Mouse (Mus musculus) gastrocnemius, postnatal 36 days (tissue): Measurements from ENCODE around the gene Adgrg4. TPM values are rescaled to one million over a fixed set of nuclear protein-coding genes. Genes with fewer than 3 reads are reported as not detected.

Experiments used
- DNase-seq, 2 experiments: peaks; one replicate each; pipeline ENCODE4 v3.0.0; 2022
- intact Hi-C: fragments of 180-260 bp; cut with DNase I; formaldehyde crosslinking; loops from one replicate; pipeline ENCODE4 v1.15.1; 2025
- long read RNA-seq, 2 experiments: library from polyadenylated mRNA; stranded (forward); transcript quantifications; one replicate each; pipeline ENCODE4 v2.0.0; 2021
- total RNA-seq, 2 experiments: library from RNA; stranded (reverse); gene quantifications; 2 replicates each; pipeline ENCODE4 v1.2.3; 2021

Adgrg4 gene
- total RNA-seq = not detected
- long read RNA-seq, experiment 1 = 0 reads
- long read RNA-seq, experiment 2 = 0 reads

DNA sequence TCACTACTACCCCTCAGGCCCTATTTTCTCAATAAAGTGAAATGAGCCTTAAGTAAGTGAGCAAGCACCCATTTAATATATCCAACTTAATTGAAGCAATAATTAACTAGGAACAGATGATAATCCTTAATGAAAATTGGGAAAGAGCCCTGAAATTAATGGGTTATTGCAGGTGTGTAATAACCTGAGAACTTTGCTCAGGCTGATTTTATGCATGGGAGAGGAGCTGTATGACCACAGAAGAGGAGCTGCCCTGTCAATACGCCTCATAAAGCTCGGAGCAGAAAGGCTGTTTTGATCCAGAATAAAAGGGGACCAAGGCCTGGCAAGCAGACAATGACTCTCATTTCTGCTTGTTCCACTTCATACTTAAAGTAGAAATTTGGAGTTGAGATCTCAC, at the start of gene Adgrg4:
Adgrg4 (plus strand) TSS at position 301 of the 400 bp plus-strand sequence.
- intact Hi-C loops = no loop called here
- DNase-seq = no peak

DNA sequence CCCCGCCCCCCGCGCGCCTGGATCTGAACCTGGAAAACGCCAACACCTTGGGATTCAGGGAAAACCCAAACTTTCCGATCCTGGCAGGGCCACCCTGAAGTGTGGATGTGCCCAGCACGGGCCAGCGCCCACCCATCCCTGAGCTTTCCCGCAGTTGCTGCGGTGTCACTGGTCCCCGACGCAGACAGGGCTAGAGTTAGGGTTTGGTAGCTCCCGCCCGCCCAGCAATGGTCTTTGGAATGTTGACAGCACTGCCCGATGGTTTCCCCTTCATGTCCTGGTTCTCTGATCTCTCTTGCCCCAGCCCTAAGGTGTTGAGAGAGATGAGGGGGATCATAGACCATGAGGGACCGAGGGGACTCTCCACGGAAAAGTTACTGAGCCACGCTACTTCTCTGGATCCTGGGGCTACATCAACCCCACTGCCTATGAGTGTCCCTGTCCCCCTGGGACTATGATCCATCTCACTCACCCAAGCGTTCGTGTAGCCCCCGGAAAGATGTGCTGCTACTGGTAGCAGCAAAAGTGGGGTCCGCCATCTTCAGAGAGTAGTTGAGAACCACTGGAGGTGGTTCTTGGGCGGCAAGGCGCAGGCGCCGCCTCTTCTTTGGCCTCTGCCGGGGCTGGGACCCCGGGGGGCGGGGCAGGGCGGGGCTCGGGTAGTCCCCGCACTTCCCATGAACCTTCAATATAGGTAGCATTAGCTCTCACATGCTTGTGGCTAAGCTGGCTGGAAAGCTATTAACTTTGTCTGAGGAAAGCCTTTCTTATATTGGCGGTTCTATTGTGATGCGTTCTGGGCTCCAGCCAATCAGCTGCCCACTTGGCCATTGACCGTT, 48.0 kb upstream of the Adgrg4 start, which contains the start of gene Map7d3:
Map7d3 (minus strand) TSS at position 562 of the 839 bp plus-strand sequence.
- DNase-seq = no peak
- intact Hi-C loops = no loop called here

DNA sequence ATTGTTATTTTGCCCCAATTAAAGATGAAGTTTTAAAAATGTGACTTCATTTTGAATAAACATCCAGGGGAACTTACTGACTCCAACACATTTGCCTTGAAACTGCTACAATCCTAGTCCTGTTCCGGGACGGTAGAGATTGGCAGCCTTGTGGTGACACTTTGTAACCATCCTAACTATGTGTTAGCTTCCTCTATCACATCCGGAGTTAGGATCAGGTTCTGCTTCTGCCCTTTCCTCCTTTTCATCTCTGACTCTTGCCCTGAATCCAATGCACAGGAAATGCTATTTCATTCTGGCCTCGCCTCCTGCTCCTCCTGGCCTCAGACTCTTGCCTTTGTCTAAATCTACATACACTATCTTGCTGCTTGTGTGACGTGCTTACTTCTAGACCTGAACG, 42.5 kb upstream of the Adgrg4 start:
- intact Hi-C loops = no loop called here
- DNase-seq = no peak

DNA sequence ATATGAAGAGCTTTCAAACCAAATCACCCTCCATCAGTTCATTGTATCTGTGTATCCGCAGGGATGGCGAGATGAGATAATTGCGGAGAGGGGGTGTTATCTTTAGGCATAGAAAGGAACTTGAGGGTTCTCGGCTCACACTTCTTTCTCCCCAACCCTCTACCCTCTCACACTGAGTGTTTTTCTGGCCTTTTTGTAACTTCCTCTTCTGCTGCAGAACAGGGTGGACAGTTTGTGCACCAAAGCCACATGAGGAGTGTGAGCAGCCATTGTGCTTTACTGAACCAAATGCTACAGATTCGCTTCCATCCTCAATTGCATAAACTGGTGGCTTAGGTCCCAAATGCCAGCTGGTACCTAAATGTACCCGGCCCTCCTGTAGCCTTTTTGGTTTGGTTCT, 34.1 kb upstream of the Adgrg4 start:
- intact Hi-C loops = loop anchor here (5.0 kb wide), 2 partner anchors 84 to 189 kb away; no protein-coding TSS in a partner anchor
- no peak for DNase-seq

- intact Hi-C loops = loop anchor here (2.0 to 5.0 kb wide), 3 partner anchors 87 to 267 kb away; no protein-coding TSS in a partner anchor
- no peak for DNase-seq
Observed at GRCm38 (mm10) chrX:56839369-56839768, 30.6 kb upstream of the Adgrg4 start.

GRCm38 (mm10) chrX:56841255-56841654, 28.7 kb upstream of the Adgrg4 start:
- intact Hi-C loops = no loop called here
- DNase-seq = no peak

- intact Hi-C loops = no loop called here
- DNase-seq = no peak
Observed at GRCm38 (mm10) chrX:57012891-57013290, 142.9 kb downstream of the Adgrg4 start.

DNA sequence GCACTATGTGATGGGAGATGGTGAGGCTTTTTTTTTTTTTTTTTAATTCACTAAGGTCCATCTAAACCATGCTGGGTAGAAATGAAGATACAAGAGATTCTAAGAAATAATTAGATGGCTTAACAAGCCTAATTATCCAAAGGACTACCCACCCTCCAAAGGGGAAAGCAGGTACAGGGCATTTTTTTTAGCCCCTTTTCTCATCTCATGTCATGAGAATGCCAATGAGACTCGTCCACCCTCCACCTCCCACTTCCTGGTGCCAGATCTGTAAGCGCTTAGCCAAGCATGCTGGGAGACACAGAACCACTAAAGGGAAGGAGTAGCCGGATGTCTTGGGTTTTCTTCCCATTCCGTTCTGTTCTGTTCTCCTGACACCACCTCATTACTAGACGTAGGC, 172.8 kb downstream of the Adgrg4 start, which contains the start of gene Brs3:
Brs3 (plus strand) TSS at position 301 of the 400 bp plus-strand sequence.
- intact Hi-C loops = no loop called here
- no peak for DNase-seq

DNA sequence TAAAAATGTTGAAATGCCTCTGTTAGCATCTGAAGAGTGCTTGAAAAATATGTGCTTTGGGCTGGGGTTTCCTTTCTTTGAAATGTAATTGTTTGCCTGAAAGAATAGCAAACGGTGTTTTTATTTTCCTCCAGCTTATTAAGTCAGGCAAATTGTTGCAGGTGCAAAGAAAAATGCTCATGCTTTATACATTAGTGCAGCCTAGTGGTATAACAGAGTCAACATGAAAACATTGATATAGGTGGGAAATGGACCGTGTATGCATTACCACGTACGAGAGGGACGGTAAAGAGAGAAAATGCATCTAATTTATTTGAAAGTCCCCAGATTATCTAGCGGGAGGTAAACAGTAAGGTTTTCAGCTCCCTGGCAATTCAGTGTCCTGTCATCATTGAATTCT, 173.9 kb downstream of the Adgrg4 start:
- DNase-seq = no peak
- intact Hi-C loops = no loop called here

Other genes with a start within 250 kb of the Adgrg4 start
- 1,000 to 10,000 TPM in 1 of 2 experiments, 100 to 1,000 TPM in 1; 727 to 1,109 TPM for gene Fhl1, start 138.4 kb upstream of the Adgrg4 start, total RNA-seq
- under 1 TPM; 0.12 to 0.46 TPM for gene Map7d3, start 47.8 kb upstream of the Adgrg4 start, total RNA-seq
- not detected for gene Brs3, start 172.9 kb downstream of the Adgrg4 start, total RNA-seq
- 10 to 100 TPM; 69.2 to 77.3 TPM for gene Htatsf1, start 183.4 kb downstream of the Adgrg4 start, total RNA-seq
- not detected for gene Vgll1, start 217.9 kb downstream of the Adgrg4 start, total RNA-seq